Mouse (Mus musculus): ENCODE results near the gene C530025M09Rik. TPM values are rescaled to one million over a fixed set of nuclear protein-coding genes. Genes with fewer than 3 reads are reported as not detected.

Gene C530025M09Rik
- total and polyA plus RNA-seq, 2 experiments from 2014 or later, result 1.8 TPM; not detected in 1

DNA sequence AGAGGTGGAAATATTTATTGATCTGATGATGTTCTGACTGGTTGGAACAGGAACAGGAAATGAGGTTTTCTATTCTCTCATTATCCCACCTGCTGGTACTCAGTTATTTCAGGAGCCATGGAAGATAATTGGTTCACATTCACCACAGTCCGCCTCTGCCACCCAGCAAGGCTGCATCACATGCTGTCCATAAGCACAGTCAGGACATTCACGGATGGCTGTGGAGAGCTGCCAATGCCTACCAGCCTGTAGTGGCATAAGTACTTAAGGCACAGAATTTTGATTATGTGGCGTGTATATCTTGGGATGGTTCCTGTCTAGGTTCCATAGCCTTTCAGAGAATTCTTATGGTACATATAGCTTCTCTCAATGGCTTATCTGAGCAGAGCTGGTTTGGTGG lies 30.0 kb upstream of the C530025M09Rik start:
- H3K4me1 ChIP-seq (ENCODE audit: insufficient read depth, low read length), result no peaks in the 10 kb centered on the region
- no peak for DNase-seq (ENCODE audit: low spot score)
- 90% methylated on average over 3 of the region's 3 CpGs for WGBS
- no peaks in the 10 kb centered on the region for H3K9me3 ChIP-seq (ENCODE audit: low read length)
- no peak for TF ChIP-seq CTCF (IDR thresholded peaks at IDR 0.05)
- H3K36me3 ChIP-seq (ENCODE audit: insufficient read depth, low read length), result no peaks in the 10 kb centered on the region
- ATAC-seq (ENCODE audit: low FRiP score), result no peak
- no peak overlapping the region for H3K4me2 ChIP-seq (ENCODE audit: low read depth, low read length, poor library complexity, severe bottlenecking)
- no peak overlapping the region for H3K27ac ChIP-seq (ENCODE audit: low read depth, low read length)
- H3K27me3 ChIP-seq (ENCODE audit: insufficient read depth, low read length), result no peaks in the 10 kb centered on the region
- H3K4me3 ChIP-seq (ENCODE audit: low read depth, low read length), result no peak overlapping the region
- no peak overlapping the region for H3K9ac ChIP-seq (replicated peaks; ENCODE audit: low read length, poor library complexity, severe bottlenecking)

DNA sequence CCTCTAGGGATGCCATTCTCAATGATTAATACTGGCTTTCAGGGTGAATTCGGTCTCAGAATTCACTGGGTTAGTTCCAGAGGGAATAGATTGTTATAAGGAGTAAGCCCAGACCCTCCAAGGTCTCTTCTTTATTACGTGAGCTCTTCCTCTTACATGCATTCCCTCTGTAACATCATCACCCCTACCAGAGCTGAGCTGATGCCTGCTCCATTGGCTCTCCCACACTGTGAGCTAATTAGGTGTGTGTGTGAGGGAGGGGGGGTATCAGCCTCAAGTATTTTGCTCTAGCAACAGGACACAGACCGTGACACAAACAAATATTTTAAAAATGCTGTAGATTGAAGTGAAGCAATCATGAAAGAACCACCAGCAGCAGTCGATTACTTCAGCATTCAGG lies 17.8 kb upstream of the C530025M09Rik start:
- ATAC-seq (ENCODE audit: low FRiP score) (no peak), DNase-seq (ENCODE audit: low spot score) (no peak)
- H3K27me3 ChIP-seq (ENCODE audit: insufficient read depth, low read length), result no peaks in the 10 kb centered on the region
- H3K4me1 ChIP-seq (ENCODE audit: insufficient read depth, low read length), result no peaks in the 10 kb centered on the region
- no peak for TF ChIP-seq CTCF (IDR thresholded peaks at IDR 0.05)
- no peak overlapping the region for H3K9ac ChIP-seq (replicated peaks; ENCODE audit: low read length, poor library complexity, severe bottlenecking)
- no peak overlapping the region for H3K4me2 ChIP-seq (ENCODE audit: low read depth, low read length, poor library complexity, severe bottlenecking)
- no peak overlapping the region for H3K27ac ChIP-seq (ENCODE audit: low read depth, low read length)
- WGBS, result 64% methylated on average over 4 of the region's 4 CpGs
- H3K4me3 ChIP-seq (ENCODE audit: low read depth, low read length), result no peak overlapping the region
- no peaks in the 10 kb centered on the region for H3K9me3 ChIP-seq (ENCODE audit: low read length)
- H3K36me3 ChIP-seq (ENCODE audit: insufficient read depth, low read length), result no peaks in the 10 kb centered on the region

DNA sequence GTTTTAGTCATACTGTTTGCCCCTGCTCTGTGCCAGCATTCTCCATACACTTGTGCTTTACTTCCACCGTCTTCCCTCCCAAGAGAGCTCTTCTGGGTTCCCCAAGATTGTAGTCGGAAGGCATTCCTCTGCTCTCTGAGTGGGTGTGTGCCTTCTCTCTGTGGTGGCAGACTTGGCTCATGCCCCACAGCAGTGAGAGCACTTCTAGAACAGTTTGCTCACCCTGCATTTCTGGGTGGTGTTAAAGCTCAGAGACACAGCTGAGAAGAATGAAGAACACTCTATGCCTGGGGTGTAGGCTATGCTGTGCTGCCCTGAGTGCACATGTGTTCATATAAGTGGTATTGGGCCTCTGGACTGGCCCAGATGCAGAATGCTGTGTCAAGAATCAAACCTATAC lies 13.6 kb upstream of the C530025M09Rik start:
- TF ChIP-seq CTCF (IDR thresholded peaks at IDR 0.05), result no peak
- 75% methylated on average over 2 of the region's 2 CpGs for WGBS
- no peaks in the 10 kb centered on the region for H3K4me1 ChIP-seq (ENCODE audit: insufficient read depth, low read length)
- H3K9me3 ChIP-seq (ENCODE audit: low read length), result no peaks in the 10 kb centered on the region
- no peak overlapping the region for H3K4me3 ChIP-seq (ENCODE audit: low read depth, low read length)
- no peak overlapping the region for H3K27ac ChIP-seq (ENCODE audit: low read depth, low read length)
- no peak overlapping the region for H3K9ac ChIP-seq (replicated peaks; ENCODE audit: low read length, poor library complexity, severe bottlenecking)
- no peaks in the 10 kb centered on the region for H3K36me3 ChIP-seq (ENCODE audit: insufficient read depth, low read length)
- ATAC-seq (ENCODE audit: low FRiP score), result no peak
- H3K4me2 ChIP-seq (ENCODE audit: low read depth, low read length, poor library complexity, severe bottlenecking), result no peak overlapping the region
- no peak for DNase-seq (ENCODE audit: low spot score)
- H3K27me3 ChIP-seq (ENCODE audit: insufficient read depth, low read length), result no peaks in the 10 kb centered on the region

DNA sequence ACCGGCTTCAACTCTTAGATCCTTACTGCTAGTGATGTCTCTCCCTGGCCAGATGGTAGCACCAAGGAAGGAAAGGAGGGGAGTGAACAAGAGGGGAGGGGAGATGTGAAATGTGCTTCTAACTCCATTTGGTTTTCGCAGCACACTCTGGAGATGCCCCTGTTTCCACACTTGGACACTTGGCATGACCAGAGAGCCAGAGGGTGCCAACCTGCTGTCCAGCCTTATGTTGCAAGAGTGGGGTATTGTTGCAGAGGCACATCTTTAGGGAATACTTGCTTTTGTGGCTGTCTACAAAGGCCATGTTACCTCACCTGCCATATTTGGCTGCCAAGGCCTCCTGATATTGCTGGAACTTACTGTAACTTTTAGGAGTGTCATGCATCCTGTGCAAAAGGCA lies 8.7 kb upstream of the C530025M09Rik start:
- Histone ChIP-seq H3K27ac (ENCODE audit: low read depth, low read length) (no peak overlapping the region), H3K36me3 (ENCODE audit: insufficient read depth, low read length) (no peaks in the 10 kb centered on the region), H3K4me1 (ENCODE audit: insufficient read depth, low read length) (no peaks in the 10 kb centered on the region), H3K4me2 (ENCODE audit: low read depth, low read length, poor library complexity, severe bottlenecking) (no peak overlapping the region), H3K9me3 (ENCODE audit: low read length) (no peaks in the 10 kb centered on the region), H3K4me3 (ENCODE audit: low read depth, low read length) (no peak overlapping the region), H3K9ac (replicated peaks; ENCODE audit: low read length, poor library complexity, severe bottlenecking) (no peak overlapping the region), H3K27me3 (ENCODE audit: insufficient read depth, low read length) (no peaks in the 10 kb centered on the region)
- DNase-seq (ENCODE audit: low spot score), result no peak
- no peak for TF ChIP-seq CTCF (IDR thresholded peaks at IDR 0.05)
- ATAC-seq (ENCODE audit: low FRiP score), result no peak
- 92% methylated on average over 2 of the region's 2 CpGs for WGBS

- ATAC-seq (ENCODE audit: low FRiP score) (no peak), DNase-seq (ENCODE audit: low spot score) (no peak)
- no peak overlapping the region for H3K4me2 ChIP-seq (ENCODE audit: low read depth, low read length, poor library complexity, severe bottlenecking)
- H3K27me3 ChIP-seq (ENCODE audit: insufficient read depth, low read length), result no peaks in the 10 kb centered on the region
- H3K4me1 ChIP-seq (ENCODE audit: insufficient read depth, low read length), result no peaks in the 10 kb centered on the region
- H3K36me3 ChIP-seq (ENCODE audit: insufficient read depth, low read length), result no peaks in the 10 kb centered on the region
- H3K9me3 ChIP-seq (ENCODE audit: low read length), result no peaks in the 10 kb centered on the region
- 88% methylated on average over 2 of the region's 2 CpGs for WGBS
- H3K27ac ChIP-seq (ENCODE audit: low read depth, low read length), result no peak overlapping the region
- TF ChIP-seq CTCF (IDR thresholded peaks at IDR 0.05), result no peak
- H3K9ac ChIP-seq (replicated peaks; ENCODE audit: low read length, poor library complexity, severe bottlenecking), result no peak overlapping the region
- H3K4me3 ChIP-seq (ENCODE audit: low read depth, low read length), result no peak overlapping the region
Measured at GRCm38 (mm10) chr2:149836471-149837135, 5.6 kb upstream of the C530025M09Rik start.

GRCm38 (mm10) chr2:149835091-149835490 lies 4.1 kb upstream of the C530025M09Rik start:
- Histone ChIP-seq H3K9ac (replicated peaks; ENCODE audit: low read length, poor library complexity, severe bottlenecking) (no peak overlapping the region), H3K9me3 (ENCODE audit: low read length) (no peaks in the 10 kb centered on the region), H3K27ac (ENCODE audit: low read depth, low read length) (no peak overlapping the region), H3K36me3 (ENCODE audit: insufficient read depth, low read length) (no peaks in the 10 kb centered on the region), H3K4me2 (ENCODE audit: low read depth, low read length, poor library complexity, severe bottlenecking) (no peak overlapping the region), H3K27me3 (ENCODE audit: insufficient read depth, low read length) (no peaks in the 10 kb centered on the region), H3K4me3 (ENCODE audit: low read depth, low read length) (no peak overlapping the region), H3K4me1 (ENCODE audit: insufficient read depth, low read length) (no peaks in the 10 kb centered on the region)
- no peak for DNase-seq (ENCODE audit: low spot score)
- WGBS, result 97% methylated on average over 1 of the region's 1 CpGs
- ATAC-seq (ENCODE audit: low FRiP score), result no peak
- TF ChIP-seq CTCF (IDR thresholded peaks at IDR 0.05), result no peak
